ENCODE assay signal across 8 mouse cellular contexts in genomic region chr2:30392577-30393369, GRCm38 (mm10). TPM values are rescaled to one million over a fixed set of nuclear protein-coding genes. Genes with fewer than 3 reads are reported as not detected.
A peak's percentile ranks its signal among the peaks of the same experiment; 100 is the strongest.
DNase-seq lines count a peak whose midpoint lies in the region; ATAC-seq lines count a peak whose summit lies in the region.

No protein-coding gene starts in this region.

- ATAC-seq in liver, embryonic 11.5 days (replicated peaks; ENCODE audit: low FRiP score): peak; percentile 66
- ATAC-seq in neural tube, embryonic 12.5 days (ENCODE audit: low FRiP score, low read depth): peak; percentile 83

- peak overlapping the region; percentile 94 for H3K4me2 ChIP-seq in liver, embryonic 11.5 days
- H3K4me2 ChIP-seq in neural tube, embryonic 12.5 days (replicated peaks): peak overlapping the region; percentile 99

- no peaks in the 10 kb centered on the region for H3K9me3 ChIP-seq in embryonic facial prominence, embryonic 10.5 days
- no peaks in the 10 kb centered on the region for H3K9me3 ChIP-seq in liver, embryonic 11.5 days (ENCODE audit: control insufficient read depth, low read length)
- H3K9me3 ChIP-seq in neural tube, embryonic 12.5 days: no peaks in the 10 kb centered on the region

- H3K27me3 ChIP-seq in embryonic facial prominence, embryonic 10.5 days (replicated peaks; ENCODE audit: low read depth, poor library complexity, severe bottlenecking): no peaks in the 10 kb centered on the region
- H3K27me3 ChIP-seq in liver, embryonic 11.5 days (replicated peaks; ENCODE audit: control insufficient read depth, insufficient read depth, low read length): no peaks in the 10 kb centered on the region
- H3K27me3 ChIP-seq in neural tube, embryonic 12.5 days (replicated peaks): no peaks in the 10 kb centered on the region

- peak; percentile 86 for DNase-seq in CD4-positive, CD25-positive, alpha-beta regulatory T cell, adult 2 months (ENCODE audit: low read depth, low spot score)
- peak; percentile 87 for DNase-seq in adrenal gland, postnatal 14 days
- peak; percentile 92 for DNase-seq in embryonic facial prominence, embryonic 10.5 days (ENCODE audit: low spot score)
- peak; percentile 88 to 90 for DNase-seq in heart, adult 18-20 months
- peak; percentile 85 for DNase-seq in kidney, adult 11 months
- no peak for DNase-seq in liver, embryonic 11.5 days (ENCODE audit: low spot score)
- peak; percentile 88 for DNase-seq in thymus, postnatal 0 days (ENCODE audit: low spot score)

- peak overlapping the region; percentile 89 for H3K27ac ChIP-seq in embryonic facial prominence, embryonic 10.5 days (replicated peaks)
- H3K27ac ChIP-seq in liver, embryonic 11.5 days (ENCODE audit: low read depth, low read length): peak overlapping the region; percentile 84
- H3K27ac ChIP-seq in neural tube, embryonic 12.5 days: peak overlapping the region; percentile 86

- peak overlapping the region; percentile 90 for H3K4me3 ChIP-seq in embryonic facial prominence, embryonic 10.5 days
- peak overlapping the region; percentile 76 for H3K4me3 ChIP-seq in liver, embryonic 11.5 days (ENCODE audit: low read depth, low read length)
- peak overlapping the region; percentile 84 for H3K4me3 ChIP-seq in neural tube, embryonic 12.5 days

- H3K36me3 ChIP-seq in embryonic facial prominence, embryonic 10.5 days (replicated peaks): peaks cover 36% of the 10 kb centered on the region
- H3K36me3 ChIP-seq in liver, embryonic 11.5 days (ENCODE audit: control insufficient read depth, insufficient read depth, low read length): peaks cover 15% of the 10 kb centered on the region
- H3K36me3 ChIP-seq in neural tube, embryonic 12.5 days: peaks cover 30% of the 10 kb centered on the region

- H3K4me1 ChIP-seq in embryonic facial prominence, embryonic 10.5 days: peaks cover 37% of the 10 kb centered on the region
- H3K4me1 ChIP-seq in liver, embryonic 11.5 days (replicated peaks; ENCODE audit: control insufficient read depth, insufficient read depth, low read length): peaks cover 14% of the 10 kb centered on the region
- H3K4me1 ChIP-seq in neural tube, embryonic 12.5 days: peaks cover 18% of the 10 kb centered on the region

- peak overlapping the region; percentile 76 for H3K9ac ChIP-seq in liver, embryonic 11.5 days (ENCODE audit: low read depth, low read length)
- H3K9ac ChIP-seq in neural tube, embryonic 12.5 days: peak overlapping the region; percentile 80

- under 1% methylated on average over 54 of the region's 54 CpGs for WGBS in embryonic facial prominence, embryonic 10.5 days
- WGBS in liver, embryonic 11.5 days: under 1% methylated on average over 54 of the region's 54 CpGs
- WGBS in neural tube, embryonic 12.5 days: under 1% methylated on average over 54 of the region's 54 CpGs

RNA-seq across cellular contexts. Expression of gene Dolpp1, which starts 0.7 kb away (rescaled TPM):
- 18.7 and 19.5 TPM in 2 replicates for total RNA-seq in adrenal gland, postnatal 14 days (2021)
- 46.2 and 47.9 TPM in 2 replicates for polyA plus RNA-seq in embryonic facial prominence, embryonic 10.5 days (2016; fragmentation: Nextera tagmentation; extraction: Ambion mirVana)
- total RNA-seq in heart, adult 18-20 months (2021): 1 to 10 TPM; 6.4 to 7.8 TPM
- 37.6 and 39.9 TPM in 2 replicates for polyA plus RNA-seq in liver, embryonic 11.5 days (2014; fragmentation: Nextera tagmentation; extraction: Ambion mirVana)
- 51.9 and 52.3 TPM in 2 replicates for polyA plus RNA-seq in neural tube, embryonic 12.5 days (2016; fragmentation: Nextera tagmentation; extraction: Ambion mirVana)
- 27.8 and 28.1 TPM in 2 replicates for polyA plus RNA-seq in thymus, postnatal 0 days (2015; fragmentation: Nextera tagmentation; extraction: Ambion mirVana)

RNA-seq across cellular contexts. Expression of gene Crat, which starts 22.8 kb away (rescaled TPM):
- 291 and 301 TPM in 2 replicates for total RNA-seq in adrenal gland, postnatal 14 days (2021)
- 19.9 and 20.3 TPM in 2 replicates for polyA plus RNA-seq in embryonic facial prominence, embryonic 10.5 days (2016; fragmentation: Nextera tagmentation; extraction: Ambion mirVana)
- total RNA-seq in heart, adult 18-20 months (2021): 100 to 1,000 TPM; 507 to 509 TPM
- polyA plus RNA-seq in liver, embryonic 11.5 days (2014; fragmentation: Nextera tagmentation; extraction: Ambion mirVana): 26.1 and 38.3 TPM in 2 replicates
- polyA plus RNA-seq in neural tube, embryonic 12.5 days (2016; fragmentation: Nextera tagmentation; extraction: Ambion mirVana): 26.0 and 27.7 TPM in 2 replicates
- 7.9 and 10.2 TPM in 2 replicates for polyA plus RNA-seq in thymus, postnatal 0 days (2015; fragmentation: Nextera tagmentation; extraction: Ambion mirVana)

RNA-seq across cellular contexts. Expression of gene Ptpa, which starts 23.1 kb away (rescaled TPM):
- 145 and 155 TPM in 2 replicates for total RNA-seq in adrenal gland, postnatal 14 days (2021)
- 161 and 162 TPM in 2 replicates for polyA plus RNA-seq in embryonic facial prominence, embryonic 10.5 days (2016; fragmentation: Nextera tagmentation; extraction: Ambion mirVana)
- 10 to 100 TPM; 81.6 to 96.7 TPM for total RNA-seq in heart, adult 18-20 months (2021)
- 124 and 135 TPM in 2 replicates for polyA plus RNA-seq in liver, embryonic 11.5 days (2014; fragmentation: Nextera tagmentation; extraction: Ambion mirVana)
- polyA plus RNA-seq in neural tube, embryonic 12.5 days (2016; fragmentation: Nextera tagmentation; extraction: Ambion mirVana): 129 and 135 TPM in 2 replicates
- polyA plus RNA-seq in thymus, postnatal 0 days (2015; fragmentation: Nextera tagmentation; extraction: Ambion mirVana): 127 and 128 TPM in 2 replicates

RNA-seq across cellular contexts. Expression of gene Miga2, which starts 28.7 kb away (rescaled TPM):
- 87.9 and 89.3 TPM in 2 replicates for total RNA-seq in adrenal gland, postnatal 14 days (2021)
- polyA plus RNA-seq in embryonic facial prominence, embryonic 10.5 days (2016; fragmentation: Nextera tagmentation; extraction: Ambion mirVana): 29.3 and 30.8 TPM in 2 replicates
- 10 to 100 TPM; 83.0 to 85.6 TPM for total RNA-seq in heart, adult 18-20 months (2021)
- 19.7 and 21.2 TPM in 2 replicates for polyA plus RNA-seq in liver, embryonic 11.5 days (2014; fragmentation: Nextera tagmentation; extraction: Ambion mirVana)
- polyA plus RNA-seq in neural tube, embryonic 12.5 days (2016; fragmentation: Nextera tagmentation; extraction: Ambion mirVana): 28.5 and 31.8 TPM in 2 replicates
- polyA plus RNA-seq in thymus, postnatal 0 days (2015; fragmentation: Nextera tagmentation; extraction: Ambion mirVana): 7.6 and 10.6 TPM in 2 replicates

RNA-seq across cellular contexts. Expression of gene Sh3glb2, which starts 33.6 kb away (rescaled TPM):
- total RNA-seq in adrenal gland, postnatal 14 days (2021): 73.2 and 80.6 TPM in 2 replicates
- polyA plus RNA-seq in embryonic facial prominence, embryonic 10.5 days (2016; fragmentation: Nextera tagmentation; extraction: Ambion mirVana): 84.8 and 85.6 TPM in 2 replicates
- total RNA-seq in heart, adult 18-20 months (2021): 10 to 100 TPM; 34.6 to 42.9 TPM
- polyA plus RNA-seq in liver, embryonic 11.5 days (2014; fragmentation: Nextera tagmentation; extraction: Ambion mirVana): 44.0 and 48.9 TPM in 2 replicates
- 105 and 118 TPM in 2 replicates for polyA plus RNA-seq in neural tube, embryonic 12.5 days (2016; fragmentation: Nextera tagmentation; extraction: Ambion mirVana)
- 66.9 and 77.5 TPM in 2 replicates for polyA plus RNA-seq in thymus, postnatal 0 days (2015; fragmentation: Nextera tagmentation; extraction: Ambion mirVana)
